Mouse (Mus musculus): Measurements from ENCODE around the gene Nes.

The Nes gene

DNA sequence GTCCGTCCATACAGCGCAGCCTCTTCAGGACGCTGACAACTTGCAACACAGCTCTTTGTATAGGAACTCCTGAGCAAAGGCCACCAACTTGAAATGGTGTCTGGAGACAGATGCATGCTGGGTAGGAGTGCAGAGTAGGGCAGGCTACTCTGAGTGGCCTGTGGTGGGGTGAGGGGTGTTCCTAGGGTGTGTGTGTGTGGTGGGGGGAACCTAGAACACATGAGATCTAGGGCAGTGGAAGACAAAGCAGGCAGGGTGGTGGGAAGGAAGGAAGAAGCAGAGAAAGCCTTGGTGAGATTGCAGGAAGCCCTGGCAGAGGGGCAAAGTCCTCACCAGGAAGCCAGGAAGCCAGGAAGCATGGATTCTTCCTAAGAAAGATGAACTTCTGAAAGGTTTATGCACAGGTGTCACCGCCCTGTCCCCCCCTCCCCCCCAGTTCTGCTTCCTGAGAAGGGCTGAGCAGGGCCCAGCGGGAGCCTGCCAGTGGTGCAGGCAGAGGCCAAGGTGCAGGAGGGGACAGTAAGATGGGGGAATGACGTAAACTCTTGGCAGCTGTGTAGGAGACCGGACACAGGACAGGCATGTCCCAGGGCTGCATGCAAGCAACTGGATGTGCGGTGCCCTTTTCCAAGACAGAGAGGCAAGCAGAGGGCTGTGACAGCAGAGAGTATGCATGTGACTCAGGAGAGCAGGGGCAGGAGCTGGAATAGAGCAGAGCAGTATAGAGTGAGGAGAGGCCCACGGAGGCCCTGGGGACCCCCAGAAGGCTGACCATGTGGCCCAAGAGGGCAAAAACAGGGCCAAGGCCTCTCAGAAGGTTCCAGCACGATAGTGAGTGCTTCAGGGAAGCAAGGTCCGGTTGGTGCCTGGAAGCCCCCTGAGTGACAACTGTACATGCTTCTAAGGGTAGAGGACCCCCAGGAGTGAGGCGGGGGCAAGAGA is 11.3 kb downstream of the Nes start:
- CTCF ChIA-PET: interaction anchor here (1.1 kb wide), 2 partner anchors 12 to 262 kb away, joined by 3 to 4 read pairs; partner anchors contain the start of gene Nes

- CTCF ChIA-PET: no interaction called here
These were observed 12.1 kb downstream of the Nes start for GRCm38 (mm10) chr3:87982836-87983601.

DNA sequence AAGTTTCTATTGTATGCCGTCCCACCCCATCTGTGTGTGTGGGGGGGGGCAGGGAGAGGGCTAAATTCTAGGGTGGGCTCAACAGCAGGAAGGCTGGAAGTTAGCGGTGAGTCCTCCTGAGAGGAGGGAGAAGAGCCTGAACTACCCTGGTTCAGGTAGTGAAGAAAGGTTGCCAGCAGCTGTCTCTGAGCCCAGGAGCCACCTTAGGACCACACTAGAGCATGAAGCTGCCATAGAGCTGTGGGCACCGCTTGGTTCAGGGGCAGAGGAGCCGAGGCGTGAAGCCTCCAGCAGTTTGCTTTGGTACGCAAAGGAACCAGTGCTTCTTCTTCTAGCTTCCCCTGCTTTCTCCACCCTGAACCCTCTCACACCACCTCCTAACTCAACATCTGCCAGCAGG is 12.7 kb downstream of the Nes start:
- CTCF ChIA-PET: no interaction called here

GRCm38 (mm10) chr3:87984094-87984493 is 13.2 kb downstream of the Nes start:
- CTCF ChIA-PET: no interaction called here

GRCm38 (mm10) chr3:87985505-87986320 is 14.8 kb downstream of the Nes start:
- CTCF ChIA-PET: interaction anchor here (0.5 to 1.4 kb wide), 3 partner anchors 16 to 550 kb away, joined by 3 to 12 read pairs (median 5); no protein-coding TSS in a partner anchor

DNA sequence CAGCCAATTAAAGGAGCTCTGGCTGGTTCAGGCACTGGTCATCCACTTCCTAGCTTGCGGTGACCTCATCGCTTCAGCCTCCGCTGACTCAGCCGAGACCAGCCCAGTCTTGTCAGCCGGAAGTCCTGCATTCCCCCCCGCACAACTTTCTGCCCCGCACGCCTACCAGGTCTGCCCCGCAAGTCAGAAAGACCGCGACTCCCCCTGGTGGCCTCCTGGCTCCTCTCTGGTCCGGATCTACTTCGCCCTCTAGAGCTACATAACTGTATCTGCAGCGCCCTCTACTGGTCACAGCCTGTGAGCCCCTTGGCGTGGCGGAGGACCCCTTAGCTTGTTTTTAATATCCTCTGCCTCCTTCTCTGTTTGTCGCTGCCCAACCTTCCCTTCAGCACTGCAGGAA is 16.0 kb downstream of the Nes start:
- CTCF ChIA-PET: interaction anchor here (0.5 to 1.4 kb wide), 5 partner anchors 17 to 1846 kb away, joined by 3 to 5 read pairs (median 4); no protein-coding TSS in a partner anchor

DNA sequence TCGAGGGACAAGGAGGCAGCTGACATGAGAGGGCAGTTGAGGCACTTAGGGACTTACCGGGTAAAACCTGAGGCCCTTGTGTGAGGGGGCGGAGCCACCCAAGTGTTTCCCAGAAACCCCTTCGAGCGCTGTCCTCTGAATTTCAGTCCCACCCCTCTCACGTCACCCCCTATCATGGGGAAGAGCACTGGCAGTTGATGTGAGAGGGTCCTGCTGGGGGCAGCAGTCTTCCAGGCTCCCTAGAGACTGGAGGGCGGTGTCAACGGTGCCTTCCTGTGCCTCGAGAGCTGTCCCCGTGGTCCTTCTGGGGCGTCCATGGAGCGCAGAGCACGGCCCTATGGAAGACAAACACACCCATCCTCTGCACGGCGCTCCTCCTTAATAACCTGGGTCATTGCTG is 16.8 kb downstream of the Nes start:
- CTCF ChIA-PET: interaction anchor here (0.6 to 1.4 kb wide), 2 partner anchors 82 to 847 kb away, joined by 5 to 7 read pairs; no protein-coding TSS in a partner anchor

DNA sequence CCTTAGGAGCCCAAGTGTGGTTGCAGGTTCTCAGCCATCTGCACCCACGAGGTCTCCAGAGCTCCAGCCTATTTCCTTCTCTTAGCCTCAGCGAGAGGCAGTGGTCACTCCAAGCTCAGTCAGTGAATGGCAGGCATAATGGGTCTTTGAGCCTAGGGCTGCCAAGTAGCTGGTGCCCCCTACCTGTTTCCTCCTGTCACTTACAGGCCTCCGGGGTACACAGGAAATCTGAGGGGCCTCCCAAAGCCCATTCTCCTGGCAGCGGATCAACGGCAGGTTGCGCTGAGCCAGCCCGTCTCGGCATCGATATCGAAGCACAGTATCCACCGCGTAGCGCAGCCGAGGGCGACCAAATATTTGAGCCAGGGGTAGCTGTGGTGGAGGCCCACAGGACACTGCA is 17.2 kb downstream of the Nes start:
- CTCF ChIA-PET: interaction anchor here (0.6 to 1.4 kb wide), 2 partner anchors 82 to 847 kb away, joined by 5 to 7 read pairs; no protein-coding TSS in a partner anchor

DNA sequence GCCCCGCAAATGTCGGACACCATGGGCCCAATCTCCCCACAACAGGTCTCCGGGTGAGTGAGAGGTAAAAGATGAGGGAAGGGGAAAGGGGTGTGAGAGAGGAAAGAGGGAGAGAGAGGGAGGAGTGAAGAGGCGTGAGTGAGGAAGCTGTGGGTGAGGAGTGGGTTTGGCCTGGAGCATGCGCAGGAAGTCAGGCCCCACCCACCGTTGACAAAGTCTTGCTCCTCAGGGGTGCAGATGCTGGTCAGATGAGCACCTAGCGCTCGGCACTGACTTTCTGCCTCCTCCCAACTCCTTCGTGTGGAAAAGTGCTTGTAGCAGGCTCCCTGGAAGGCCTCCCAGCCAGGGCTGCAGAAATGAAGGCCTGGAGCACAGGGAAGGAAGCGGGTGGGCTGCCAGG is 19.1 kb downstream of the Nes start:
- CTCF ChIA-PET: interaction anchor here (0.7 kb wide), 1 partner anchor 571 kb away, joined by 4 read pairs; no protein-coding TSS in a partner anchor

DNA sequence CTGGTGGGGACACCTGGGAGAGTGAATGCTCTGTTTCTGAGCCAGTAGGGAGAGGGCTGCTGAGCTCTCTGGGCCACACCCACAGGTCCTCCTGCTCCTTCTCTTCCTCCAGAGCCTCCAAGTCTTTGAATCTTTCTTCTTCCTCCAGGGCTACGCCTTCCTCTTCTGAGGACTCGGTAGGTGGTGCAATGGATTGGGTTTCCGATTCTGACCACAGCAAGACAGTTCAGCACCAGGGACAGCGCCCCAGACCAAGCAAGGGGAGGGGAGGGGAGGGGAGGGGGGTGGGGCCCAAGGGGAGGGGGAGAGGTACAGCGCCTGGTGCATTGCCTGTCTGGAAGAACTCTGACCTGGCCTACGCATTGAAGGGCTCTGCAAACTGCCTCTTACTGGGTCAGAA is 22.6 kb downstream of the Nes start:
- CTCF ChIA-PET: interaction anchor here (0.7 kb wide), 1 partner anchor 1207 kb away, joined by 8 read pairs; no protein-coding TSS in a partner anchor

DNA sequence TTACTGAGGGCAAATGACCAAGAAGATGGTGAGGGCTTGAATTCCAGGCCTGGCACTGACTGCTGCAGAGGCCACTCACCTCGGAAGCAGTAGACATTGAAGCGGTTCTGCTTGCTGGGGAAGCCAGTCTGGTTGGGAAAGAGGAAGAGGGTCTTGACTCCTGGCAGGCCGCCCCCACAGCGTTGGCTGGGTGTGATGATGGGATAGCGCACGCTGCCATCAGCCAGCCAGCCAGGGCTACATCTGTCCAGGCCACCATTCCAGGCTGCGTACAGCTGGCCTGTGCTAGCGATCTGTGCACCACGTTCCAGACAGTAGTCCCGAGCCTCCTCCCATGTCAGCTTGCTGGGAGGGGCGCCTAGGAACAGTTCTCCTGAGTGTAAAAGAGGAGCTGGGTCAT is 24.5 kb downstream of the Nes start:
- CTCF ChIA-PET: no interaction called here

- CTCF ChIA-PET: no interaction called here
These were observed 25.5 kb downstream of the Nes start for GRCm38 (mm10) chr3:87996401-87996800.

DNA sequence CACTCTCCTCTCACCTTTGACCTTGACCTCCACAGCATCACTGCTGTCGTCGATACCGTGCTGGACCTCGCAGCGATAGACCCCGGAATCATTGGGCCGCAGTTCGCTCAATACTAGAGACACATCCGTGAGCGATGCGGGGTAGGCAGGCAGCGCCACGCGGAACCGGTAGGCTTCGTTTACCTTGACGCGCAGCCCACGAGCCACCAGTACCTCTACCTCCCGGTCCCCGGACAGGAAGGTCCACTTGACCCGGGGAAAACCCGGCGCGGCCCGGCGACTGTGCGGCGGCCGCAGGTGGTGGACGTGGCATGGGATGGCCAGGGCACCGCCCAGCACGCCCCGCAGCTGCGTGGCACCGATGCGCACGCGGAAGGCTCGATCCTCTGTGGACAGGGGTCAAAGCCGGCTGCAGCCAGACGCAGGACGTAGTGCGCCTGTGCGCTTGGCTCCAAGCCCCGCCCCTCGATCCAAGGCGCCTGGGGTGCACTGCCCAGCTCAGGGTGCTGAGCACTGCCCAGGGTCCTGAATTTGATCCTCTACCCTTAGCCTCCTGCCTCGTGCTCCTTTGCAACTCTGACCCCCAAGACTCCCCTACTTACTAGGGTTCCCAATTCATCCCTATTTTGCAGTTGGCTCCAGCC is 26.2 kb downstream of the Nes start:
- CTCF ChIA-PET: no interaction called here

DNA sequence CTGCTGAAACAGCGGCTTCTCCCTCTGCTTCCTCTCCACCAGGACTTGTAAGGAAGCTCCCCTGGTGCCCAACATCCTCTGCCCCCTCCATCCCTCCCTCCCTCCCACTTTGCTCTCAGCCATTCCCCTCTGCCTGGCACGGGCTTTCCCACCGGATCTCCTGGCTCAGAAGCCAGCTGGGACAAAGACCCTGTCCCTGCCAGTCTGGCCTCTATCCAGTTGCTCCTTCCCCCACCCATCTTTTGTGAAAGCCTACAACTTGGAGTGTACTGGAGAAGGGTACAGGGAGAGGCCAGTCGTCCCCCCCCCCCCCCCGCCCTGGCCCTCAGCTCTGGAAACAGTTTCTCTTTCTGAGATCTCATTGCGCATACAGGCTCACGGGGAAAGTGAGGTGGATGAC is 27.9 kb downstream of the Nes start:
- CTCF ChIA-PET: interaction anchor here (0.6 kb wide), 2 partner anchors 32 to 731 kb away, joined by 4 to 7 read pairs; no protein-coding TSS in a partner anchor

GRCm38 (mm10) chr3:87999243-87999895 is 28.5 kb downstream of the Nes start:
- CTCF ChIA-PET: interaction anchor here (0.6 kb wide), 2 partner anchors 33 to 730 kb away, joined by 4 to 7 read pairs; no protein-coding TSS in a partner anchor

- CTCF ChIA-PET: no interaction called here
These were observed 29.3 kb downstream of the Nes start, which contains the start of gene Bcan for GRCm38 (mm10) chr3:88000181-88000580. TSS of gene Bcan (minus strand) at chr3:88000230.

DNA sequence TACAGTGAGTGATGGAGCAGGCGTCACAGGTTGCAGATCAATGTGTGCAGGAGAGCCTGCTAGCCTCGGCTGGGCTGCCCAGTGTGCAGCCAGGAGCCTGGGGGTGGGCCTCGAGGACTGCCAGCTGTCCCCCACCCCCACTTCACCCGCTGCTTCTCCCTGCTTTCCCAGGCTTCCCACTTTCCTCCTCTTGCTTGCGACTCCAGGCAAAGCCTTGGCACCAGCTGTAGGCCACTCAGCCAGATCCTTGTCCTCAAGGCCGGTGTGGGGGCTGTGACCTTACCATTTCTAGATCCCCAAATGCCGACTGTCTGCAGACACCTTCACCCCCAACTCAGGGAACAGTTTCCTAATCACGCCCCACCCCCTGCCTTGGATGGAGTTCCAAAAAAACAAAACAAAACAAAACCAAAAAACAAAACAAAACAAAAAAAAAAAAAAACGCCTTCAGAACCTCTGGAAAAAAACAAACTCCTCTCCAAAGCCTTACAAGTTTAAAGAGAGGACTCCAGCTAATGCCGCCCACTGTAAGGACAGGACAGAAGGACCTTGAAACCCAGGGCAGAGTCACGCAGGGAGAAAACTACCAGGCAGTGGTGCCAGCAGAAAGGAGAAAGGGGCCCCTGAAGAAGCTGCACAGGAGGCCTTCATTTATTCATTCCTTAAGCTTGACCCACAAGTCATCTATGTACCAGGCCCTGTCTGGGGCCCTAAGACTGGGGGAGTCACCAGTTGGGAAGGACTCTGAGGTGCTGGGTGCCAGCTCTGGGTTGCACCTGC is 30.1 kb downstream of the Nes start:
- CTCF ChIA-PET: no interaction called here

- CTCF ChIA-PET: no interaction called here
These were observed 31.6 kb downstream of the Nes start for GRCm38 (mm10) chr3:88002291-88002976.

Data from spleen, embryonic (tissue).